Mouse (Mus musculus) lung, embryonic 15.5 days (tissue): ENCODE data around the gene Hip1r. TPM values are rescaled to one million over a fixed set of nuclear protein-coding genes. Genes with fewer than 3 reads are reported as not detected.
A peak's percentile ranks its signal among the peaks of the same experiment; 100 is the strongest.
"Not testable (repeated sequence)": the region's sequence is repeated elsewhere in the genome, so short reads cannot be mapped to it uniquely, and the experiment has no call there.

ENCODE experiments used
- ATAC-seq: fragments of 200-750 bp; cut with Nextera tagmentation; 2 replicates; pipeline ENCODE4 v1.8.0; 2017; ENCODE audit warnings: moderate number of reproducible peaks, borderline replicate concordance; ENCODE audit not compliant: low FRiP score, low TSS enrichment; ENCODE audit errors: extremely low read depth
- H3K27ac ChIP-seq: fragments of 300-500 bp; sonication (generic); 2 replicates; pipeline ENCODE4 v1.5.1; 2015; ENCODE audit warnings: moderate library complexity, mild to moderate bottlenecking, inconsistent platforms
- H3K27me3 ChIP-seq: fragments of 300-500 bp; sonication (generic); 2 replicates; pipeline ENCODE4 v1.6.1; 2015; ENCODE audit warnings: inconsistent platforms
- H3K36me3 ChIP-seq: fragments of 300-500 bp; sonication (generic); 2 replicates; pipeline ENCODE4 v1.6.1; 2015; ENCODE audit warnings: inconsistent platforms
- H3K4me1 ChIP-seq: fragments of 300-500 bp; sonication (generic); 2 replicates; pipeline ENCODE4 v1.6.1; 2015; ENCODE audit warnings: inconsistent platforms
- H3K4me2 ChIP-seq: fragments of 300-500 bp; sonication (generic); 2 replicates; pipeline ENCODE4 v1.6.1; 2015; ENCODE audit warnings: inconsistent platforms, mild to moderate bottlenecking, moderate library complexity
- H3K4me3 ChIP-seq: fragments of 300-500 bp; sonication (generic); 2 replicates; pipeline ENCODE4 v1.5.1; 2015; ENCODE audit warnings: mild to moderate bottlenecking, inconsistent platforms
- H3K9ac ChIP-seq: fragments of 300-500 bp; sonication (generic); 2 replicates; pipeline ENCODE4 v1.6.1; 2015; ENCODE audit warnings: inconsistent platforms
- H3K9me3 ChIP-seq: fragments of 300-500 bp; sonication (generic); 2 replicates; pipeline ENCODE4 v1.6.1; 2016; ENCODE audit warnings: inconsistent platforms
- WGBS: fragments of 180-500 bp; shearing (Covaris S2); methylation state at CpG from one replicate; pipeline ENCODE4 v1.1.7; 2015; 5-methylcytosine and 5-hydroxymethylcytosine counted together
- microRNA-seq: library from miRNA; unstranded; fragments of <30 nt; microRNA quantifications from one replicate; pipeline ENCODE4, GENCODE M21; 2016
- polyA plus RNA-seq: library from polyadenylated mRNA; unstranded; fragments of >200 nt; fragmentation: Nextera tagmentation; extraction: Ambion mirVana; gene quantifications from 2 replicates; pipeline ENCODE4 v1.2.1, GENCODE M21; 2015

Hip1r gene
- polyA plus RNA-seq, 1 experiment from 2014 or later = 13.3 TPM

- Histone ChIP-seq H3K4me1 (peaks cover 21% of the 10 kb centered on the region), H3K27ac (no peak overlapping the region), H3K4me3 (no peak overlapping the region), H3K4me2 (no peak overlapping the region), H3K27me3 (no peaks in the 10 kb centered on the region), H3K9me3 (no peaks in the 10 kb centered on the region), H3K9ac (no peak overlapping the region), H3K36me3 (no peaks in the 10 kb centered on the region)
- 32% methylated on average over 11 of the region's 11 CpGs for WGBS
- ATAC-seq = no peak
Observed at GRCm38 (mm10) chr5:124045453-124046010, 72.1 kb downstream of the Hip1r start.

DNA sequence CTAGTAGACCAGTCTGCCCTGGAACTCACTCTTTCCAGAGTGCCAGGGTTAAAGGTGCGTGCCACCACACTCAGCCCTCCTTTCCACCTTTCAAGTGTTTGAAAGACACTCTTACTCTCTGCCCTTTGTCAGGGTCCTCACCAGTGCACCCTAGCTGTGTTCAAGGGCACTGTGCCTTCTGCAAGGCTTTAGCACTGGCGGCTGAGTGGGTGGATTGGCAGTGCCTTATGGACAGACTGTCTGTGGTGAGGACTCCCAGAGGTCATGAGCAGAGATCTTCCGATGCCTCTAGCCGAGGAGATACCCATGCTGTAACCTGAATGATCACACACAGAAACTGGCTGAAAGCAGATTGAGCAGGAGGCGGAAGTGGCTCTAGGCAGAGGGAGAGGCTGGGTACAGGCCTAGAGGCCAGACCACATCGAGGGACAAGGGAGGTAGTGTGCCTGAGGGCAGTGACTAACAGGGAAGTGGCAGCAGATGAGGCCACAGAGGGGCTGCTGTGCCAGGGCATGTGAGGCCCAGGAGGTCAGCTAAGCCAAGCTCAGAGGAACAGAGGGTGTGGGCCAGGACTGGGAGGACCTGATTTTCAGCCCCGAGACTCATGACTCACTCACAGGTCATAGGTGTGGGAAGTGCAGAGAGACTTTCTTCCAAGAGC lies 73.4 kb downstream of the Hip1r start:
- WGBS = 69% methylated on average over 7 of the region's 7 CpGs
- H3K4me1 ChIP-seq = peaks cover 23% of the 10 kb centered on the region
- no peaks in the 10 kb centered on the region for H3K9me3 ChIP-seq
- H3K36me3 ChIP-seq = no peaks in the 10 kb centered on the region
- H3K9ac ChIP-seq = no peak overlapping the region
- H3K4me2 ChIP-seq = no peak overlapping the region
- no peaks in the 10 kb centered on the region for H3K27me3 ChIP-seq
- H3K27ac ChIP-seq = no peak overlapping the region
- no peak overlapping the region for H3K4me3 ChIP-seq
- ATAC-seq = no peak

- ATAC-seq = no peak
- Histone ChIP-seq H3K27ac (peak overlapping the region; percentile 43; the same call in 1 of the 2 replicates), H3K9me3 (no peaks in the 10 kb centered on the region), H3K4me2 (no peak overlapping the region), H3K9ac (0 out of 2 replicates have a peak overlapping the region, but pooled peaks have one; percentile 14), H3K4me1 (peaks cover 14% of the 10 kb centered on the region; the same call in 1 of the 2 replicates), H3K36me3 (no peaks in the 10 kb centered on the region), H3K4me3 (no peak overlapping the region), H3K27me3 (no peaks in the 10 kb centered on the region)
- 62% methylated on average over 15 of the region's 15 CpGs for WGBS
Observed at GRCm38 (mm10) chr5:124049249-124050045, 76.0 kb downstream of the Hip1r start.

- no peak for ATAC-seq
- Histone ChIP-seq H3K36me3 (no peaks in the 10 kb centered on the region), H3K4me2 (no peak overlapping the region), H3K4me1 (peaks cover 14% of the 10 kb centered on the region; the same call in 1 of the 2 replicates), H3K9ac (0 out of 2 replicates have a peak overlapping the region, but pooled peaks have one; percentile 14), H3K9me3 (no peaks in the 10 kb centered on the region), H3K27ac (peak overlapping the region; percentile 43; the same call in 1 of the 2 replicates), H3K27me3 (no peaks in the 10 kb centered on the region), H3K4me3 (no peak overlapping the region)
- 47% methylated on average over 14 of the region's 14 CpGs for WGBS
Observed at GRCm38 (mm10) chr5:124050095-124051050, 76.9 kb downstream of the Hip1r start.

DNA sequence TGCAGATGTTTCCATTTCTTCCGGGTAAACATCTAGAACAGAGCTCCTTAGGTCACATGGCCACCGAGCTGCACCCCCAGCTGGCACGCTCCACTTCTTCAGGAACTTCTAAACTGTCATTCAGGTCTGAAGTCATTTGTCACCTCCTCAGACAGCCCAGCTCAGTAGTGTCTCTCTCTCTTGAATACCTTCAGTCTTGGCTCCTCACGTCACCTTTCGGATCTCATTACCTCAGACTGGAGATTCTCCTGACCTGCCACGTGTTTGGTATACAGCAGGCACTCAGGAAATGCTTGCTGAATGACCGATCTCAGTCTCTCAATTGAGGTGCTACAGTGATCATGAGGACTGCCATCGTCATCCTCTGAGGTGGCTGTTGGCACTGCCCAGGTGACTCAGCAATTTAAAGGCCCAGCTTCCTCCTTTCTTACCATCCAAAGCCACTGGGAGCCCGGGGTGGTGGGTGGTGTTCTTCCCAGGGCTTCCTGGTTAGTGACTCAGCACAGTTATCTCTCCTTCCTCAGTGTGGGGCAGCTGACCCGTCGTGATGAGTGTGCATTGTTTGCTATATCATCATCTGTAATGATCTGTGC lies 78.6 kb downstream of the Hip1r start:
- H3K27ac ChIP-seq = no peak overlapping the region
- no peaks in the 10 kb centered on the region for H3K9me3 ChIP-seq
- no peaks in the 10 kb centered on the region for H3K27me3 ChIP-seq
- no peaks in the 10 kb centered on the region for H3K36me3 ChIP-seq
- peaks cover 14% of the 10 kb centered on the region; the same call in 1 of the 2 replicates for H3K4me1 ChIP-seq
- peak; percentile 40; the same call in 1 of the 2 replicates for ATAC-seq
- H3K9ac ChIP-seq = no peak overlapping the region
- 64% methylated on average over 11 of the region's 11 CpGs for WGBS
- H3K4me3 ChIP-seq = no peak overlapping the region
- H3K4me2 ChIP-seq = no peak overlapping the region

DNA sequence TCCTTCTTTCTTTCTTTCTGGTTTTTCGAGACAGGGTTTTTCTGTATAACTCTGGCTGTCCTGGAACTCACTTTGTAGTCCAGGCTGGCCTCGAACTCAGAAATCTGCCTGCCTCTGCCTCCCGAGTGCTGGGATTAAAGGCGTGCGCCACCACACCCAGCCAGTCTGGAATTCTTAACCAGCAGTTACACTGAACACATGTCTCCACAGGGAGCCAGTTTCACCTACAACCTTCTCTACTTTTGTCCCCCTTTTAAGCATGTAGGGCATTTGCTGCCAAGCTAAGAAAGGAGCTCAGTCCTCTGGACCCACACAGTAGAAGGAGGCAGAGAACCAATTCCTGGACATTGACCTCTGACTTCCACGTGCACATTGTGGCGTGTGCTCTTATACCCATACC lies 79.2 kb downstream of the Hip1r start:
- not testable (repeated sequence) for H3K9me3 ChIP-seq, H3K27ac ChIP-seq, ATAC-seq, H3K36me3 ChIP-seq, H3K27me3 ChIP-seq, H3K9ac ChIP-seq, H3K4me3 ChIP-seq, H3K4me2 ChIP-seq
- peaks cover 14% of the 10 kb centered on the region; the same call in 1 of the 2 replicates for H3K4me1 ChIP-seq
- 95% methylated on average over 7 of the region's 7 CpGs for WGBS

Small RNAs within 50 kb of the gene (microRNA-seq; reads per million reads assigned to microRNA genes)
- not detected for gene Mir7032

Other genes with a start within 250 kb of the Hip1r start
- gene Rsrc2, start 224.2 kb upstream of the Hip1r start, polyA plus RNA-seq = 99.7 and 107 TPM in 2 replicates
- 30.3 and 32.3 TPM in 2 replicates for gene Kntc1, start 223.9 kb upstream of the Hip1r start, polyA plus RNA-seq
- gene Hcar2, start 108.1 kb upstream of the Hip1r start, polyA plus RNA-seq = 0.29 and 0.34 TPM in 2 replicates
- gene Hcar1, start 93.6 kb upstream of the Hip1r start, polyA plus RNA-seq = 0.59 and 0.75 TPM in 2 replicates
- gene Denr, start 66.5 kb upstream of the Hip1r start, polyA plus RNA-seq = 118 and 120 TPM in 2 replicates
- gene Gm43518, start 46.2 kb upstream of the Hip1r start, polyA plus RNA-seq = 1.7 and 2.3 TPM in 2 replicates
- 5.2 and 6.3 TPM in 2 replicates for gene Ccdc62, start 42.9 kb upstream of the Hip1r start, polyA plus RNA-seq
- gene Vps37b, start 58.6 kb downstream of the Hip1r start, polyA plus RNA-seq = 38.1 and 41.3 TPM in 2 replicates
- gene Abcb9, start 122.2 kb downstream of the Hip1r start, polyA plus RNA-seq = 1.9 and 3.6 TPM in 2 replicates
- gene Ogfod2, start 138.7 kb downstream of the Hip1r start, polyA plus RNA-seq = 26.5 and 27.6 TPM in 2 replicates
- 105 and 107 TPM in 2 replicates for gene Arl6ip4, start 142.5 kb downstream of the Hip1r start, polyA plus RNA-seq